Mouse (Mus musculus): ENCODE data around the gene Stab1.

The Stab1 gene

DNA sequence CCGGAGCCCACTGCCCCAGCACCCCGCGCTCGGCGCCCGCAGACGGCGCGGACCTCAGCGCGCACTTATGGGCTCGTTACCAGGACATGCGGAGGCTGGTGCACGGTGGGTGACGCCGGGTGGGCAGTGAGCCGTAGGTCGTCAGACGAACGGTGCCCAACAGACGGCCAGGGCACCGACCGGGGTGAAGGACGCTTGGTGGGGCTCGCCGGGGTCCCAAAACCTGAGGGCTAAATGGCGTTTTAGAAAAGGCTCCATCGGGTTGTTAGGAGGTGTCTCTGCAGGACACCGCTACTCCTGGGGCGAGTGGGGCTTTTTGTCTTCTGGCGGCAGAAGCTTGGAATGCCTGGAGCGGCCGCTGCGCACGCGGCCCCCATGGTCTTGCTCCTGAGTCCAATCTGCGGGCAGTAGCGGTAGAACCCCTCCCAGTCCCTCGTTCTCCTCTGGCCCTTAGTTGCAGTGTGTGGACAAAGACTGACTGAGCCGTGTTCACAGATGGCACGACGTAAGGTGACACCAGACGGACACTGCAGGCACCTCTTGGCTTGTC, 37.1 kb downstream of the Stab1 start:
- CTCF ChIA-PET: interaction anchor here (0.6 kb wide), 1 partner anchor 68 kb away, joined by 3 read pairs; no protein-coding TSS in a partner anchor

DNA sequence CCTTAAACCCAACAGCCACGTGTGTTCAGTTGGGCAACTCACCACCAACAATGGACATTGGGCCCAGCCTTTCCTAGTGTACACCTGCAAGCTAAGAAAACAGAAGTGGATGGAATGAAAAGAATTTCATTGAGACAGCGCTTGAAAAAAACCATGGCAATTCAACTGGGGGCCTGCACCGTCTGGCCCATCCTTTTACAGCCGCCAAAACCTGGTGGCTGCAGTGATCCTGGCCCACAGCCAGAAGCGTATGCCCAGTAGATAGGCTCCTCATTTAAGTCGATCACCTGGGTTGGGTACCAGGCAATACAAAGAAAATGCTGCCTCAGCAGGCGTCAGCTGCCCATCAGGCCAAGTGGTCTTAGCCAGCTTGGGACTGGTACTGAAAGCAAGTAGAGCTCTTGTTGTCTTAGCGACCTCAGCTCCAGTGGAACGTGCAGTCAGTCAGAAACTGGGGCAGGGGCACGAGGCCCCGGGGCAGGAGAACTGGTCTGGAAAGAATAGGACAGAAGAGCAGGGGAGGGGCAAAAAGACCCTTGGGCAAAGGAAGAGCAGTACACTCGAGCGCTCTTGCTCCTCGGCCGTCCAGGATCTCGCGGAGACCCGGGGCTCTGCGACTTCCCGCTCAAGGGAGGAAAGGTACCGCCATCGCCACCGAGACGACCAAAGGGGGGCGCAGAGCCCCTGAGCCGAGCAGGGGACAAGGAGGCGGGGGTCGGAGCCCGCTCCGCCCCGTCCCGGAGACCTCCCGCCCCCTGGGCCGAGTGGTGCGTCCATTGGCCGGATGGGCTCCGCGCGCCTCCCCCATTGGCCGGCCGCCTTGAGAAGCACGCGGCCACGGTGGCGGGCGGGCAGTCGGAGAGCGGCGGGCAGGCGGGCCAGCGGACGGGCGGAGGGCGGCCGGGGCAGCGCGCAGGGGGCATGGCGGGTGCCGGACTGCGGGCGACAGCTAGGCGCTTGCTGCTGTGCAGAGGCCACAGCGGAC, 37.9 kb downstream of the Stab1 start, which contains the start of gene Nt5dc2:
TSS of gene Nt5dc2 (plus strand) at position 818 of the 985 bp plus-strand sequence.
- CTCF ChIA-PET: interaction anchor here (0.7 kb wide), 1 partner anchor 557 kb away, joined by 8 read pairs; no protein-coding TSS in a partner anchor

DNA sequence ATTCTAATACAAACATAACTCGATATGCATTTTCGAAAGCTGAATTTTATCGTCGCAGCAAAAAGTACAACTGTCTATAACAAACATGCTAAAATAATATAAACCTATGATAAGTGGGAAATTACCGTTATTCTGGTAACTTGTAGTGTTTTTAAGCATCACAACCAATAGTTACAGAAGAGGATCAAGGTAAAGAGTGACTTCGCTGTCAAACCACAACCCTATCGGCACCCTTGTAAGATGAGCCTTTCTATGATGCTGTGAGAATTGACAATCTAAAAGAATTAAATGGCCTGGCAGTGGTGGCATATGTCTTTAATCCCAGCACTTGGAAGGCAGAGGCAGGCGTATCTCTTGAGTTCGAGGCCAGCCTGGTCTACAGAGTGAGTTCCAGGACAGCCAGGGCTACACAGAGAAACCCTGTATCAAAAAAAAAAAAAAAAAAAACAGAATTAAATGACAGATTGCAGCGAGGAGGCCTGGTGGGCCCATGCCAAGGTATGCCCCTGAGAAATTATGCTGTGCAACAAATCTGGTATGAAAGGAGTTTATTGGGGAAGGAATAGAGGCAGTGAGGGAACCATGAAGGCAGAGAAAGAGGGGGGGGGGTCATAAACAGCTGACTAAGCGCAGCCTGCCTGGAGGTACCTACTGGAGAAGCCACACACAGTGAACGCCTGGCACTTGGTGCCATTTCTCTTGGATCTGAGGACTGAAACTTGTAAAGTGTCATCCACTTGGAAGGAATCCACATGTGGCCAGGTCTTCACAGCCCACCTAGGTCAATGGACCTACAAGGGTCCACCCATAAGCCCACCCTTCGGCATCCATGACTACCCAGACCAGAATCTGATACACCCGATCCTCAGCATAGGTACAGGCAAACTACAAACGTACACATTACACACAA, 38.9 kb downstream of the Stab1 start:
- CTCF ChIA-PET: interaction anchor here (0.7 kb wide), 1 partner anchor 558 kb away, joined by 8 read pairs; no protein-coding TSS in a partner anchor

DNA sequence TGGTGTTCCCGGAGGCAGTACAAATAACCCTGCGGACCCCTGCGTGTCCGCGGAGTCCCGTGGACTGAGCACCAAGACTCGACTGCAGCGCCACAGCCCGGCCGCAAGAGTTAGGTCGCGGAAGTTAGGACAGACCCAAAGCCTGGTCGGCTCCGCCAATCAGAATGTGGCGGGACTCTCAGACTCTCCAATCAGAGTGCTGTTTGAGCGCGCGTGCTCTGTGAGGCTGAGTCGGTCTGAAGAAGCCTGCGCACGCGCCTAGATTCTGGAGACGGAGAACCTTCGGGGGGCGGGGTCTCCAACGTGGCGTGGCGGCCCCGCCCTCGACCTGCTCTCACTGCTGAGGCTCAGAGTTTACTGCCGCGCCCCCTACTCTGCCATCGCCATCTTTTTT, 39.6 kb downstream of the Stab1 start, which contains the start of gene Smim4:
TSS of gene Smim4 (minus strand) at position 131 of the 394 bp plus-strand sequence.
- CTCF ChIA-PET: no interaction called here

DNA sequence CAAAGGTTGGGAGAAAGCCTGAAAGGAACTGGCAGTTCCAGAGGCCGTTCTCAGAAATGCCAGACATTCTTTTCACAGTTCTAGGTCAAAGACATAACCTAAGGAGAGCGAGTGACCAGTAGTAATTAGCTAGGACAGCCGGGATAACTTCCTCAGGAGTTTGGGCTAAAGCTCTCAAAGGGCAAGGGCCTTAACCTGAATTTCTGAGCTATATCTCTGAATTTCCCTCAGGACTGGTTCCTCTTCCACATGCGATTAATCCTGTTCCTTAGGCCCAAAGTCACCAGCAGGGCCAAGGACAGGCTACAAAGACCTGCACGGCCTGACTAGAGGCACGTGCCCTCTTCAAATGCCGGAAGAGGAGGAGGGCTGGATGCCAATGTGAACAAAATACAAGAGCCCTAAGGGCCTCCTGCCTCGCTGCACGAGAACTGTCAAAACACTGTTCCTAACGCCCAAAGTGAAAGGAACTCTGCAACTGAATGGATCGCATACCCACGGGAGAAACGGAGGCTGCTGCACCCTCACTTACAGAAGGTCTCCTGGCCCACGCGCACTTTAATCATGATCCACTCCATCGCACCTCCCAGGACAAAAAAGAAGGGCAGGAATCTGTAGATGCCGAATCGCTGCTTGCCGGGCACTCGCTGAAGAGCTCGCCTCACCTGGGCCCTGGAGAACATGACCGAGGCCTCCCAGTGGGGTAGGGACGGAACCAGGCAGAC, 40.2 kb downstream of the Stab1 start:
- CTCF ChIA-PET: no interaction called here

DNA sequence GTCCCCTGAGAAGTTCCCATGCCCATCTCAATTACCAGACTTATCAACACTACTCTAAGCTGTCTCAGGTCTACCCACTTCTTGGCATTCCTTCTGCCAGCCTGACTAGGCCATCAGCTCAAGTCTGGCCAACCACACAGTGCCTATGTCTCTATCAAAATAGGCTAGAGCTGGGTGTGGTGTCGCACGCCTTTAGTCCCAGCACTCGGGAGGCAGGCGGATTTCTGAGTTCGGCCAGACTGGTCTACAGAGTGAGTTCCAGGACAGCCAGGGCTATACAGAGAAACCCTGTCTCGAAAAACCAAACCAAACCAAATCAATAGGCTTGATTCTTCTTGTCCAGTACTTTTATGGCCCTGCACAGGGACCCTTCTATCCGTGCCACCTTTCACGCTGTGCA, 41.6 kb downstream of the Stab1 start:
- CTCF ChIA-PET: interaction anchor here (0.6 to 0.8 kb wide), 2 partner anchors 9 to 466 kb away, joined by 3 read pairs; no protein-coding TSS in a partner anchor

DNA sequence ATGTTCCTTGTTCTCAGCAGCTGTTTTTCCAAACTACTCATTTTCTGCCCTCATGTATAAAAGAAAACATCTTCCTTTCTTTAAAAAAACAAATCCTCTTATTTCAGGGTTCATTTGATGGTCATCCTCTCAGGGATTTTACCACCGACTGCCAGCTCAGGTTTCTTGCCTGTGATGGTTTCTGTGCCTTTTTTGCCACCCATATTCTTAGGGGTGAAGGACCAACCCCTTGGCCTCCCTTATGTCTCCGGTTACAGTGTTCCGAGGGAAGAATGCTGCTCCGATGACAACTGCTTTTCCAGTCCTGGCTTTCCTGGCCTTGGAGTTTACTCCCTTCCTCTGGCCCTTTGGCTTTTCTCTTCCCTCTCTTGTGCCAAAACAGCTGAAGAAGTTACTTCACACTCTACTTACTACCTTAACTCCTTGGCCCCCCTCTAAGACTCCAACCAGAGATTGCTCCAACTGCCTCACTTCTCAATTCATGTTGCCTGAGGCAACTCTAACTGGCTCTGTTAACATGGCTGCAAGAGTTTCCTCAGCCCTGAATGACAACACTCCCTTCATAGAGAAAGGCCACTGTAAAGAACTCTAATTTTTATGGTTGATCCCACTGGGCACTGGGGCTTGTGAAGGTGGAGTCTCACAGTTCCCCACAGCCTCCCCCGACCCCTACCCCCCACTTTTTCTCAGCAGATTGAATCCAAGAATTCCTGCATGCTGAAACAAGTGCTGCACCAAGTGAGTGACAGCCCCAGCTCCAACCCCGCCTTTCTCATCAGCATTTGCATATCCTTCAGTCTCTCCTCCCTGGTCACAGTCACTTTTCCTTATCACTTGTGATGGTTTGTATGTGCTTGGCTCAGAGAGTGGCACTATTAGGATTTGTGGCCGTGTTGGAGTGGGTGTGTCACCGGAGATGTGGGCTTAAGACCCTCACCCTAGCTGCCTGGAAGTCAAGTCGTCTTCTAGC, 43.0 kb downstream of the Stab1 start:
- CTCF ChIA-PET: no interaction called here

DNA sequence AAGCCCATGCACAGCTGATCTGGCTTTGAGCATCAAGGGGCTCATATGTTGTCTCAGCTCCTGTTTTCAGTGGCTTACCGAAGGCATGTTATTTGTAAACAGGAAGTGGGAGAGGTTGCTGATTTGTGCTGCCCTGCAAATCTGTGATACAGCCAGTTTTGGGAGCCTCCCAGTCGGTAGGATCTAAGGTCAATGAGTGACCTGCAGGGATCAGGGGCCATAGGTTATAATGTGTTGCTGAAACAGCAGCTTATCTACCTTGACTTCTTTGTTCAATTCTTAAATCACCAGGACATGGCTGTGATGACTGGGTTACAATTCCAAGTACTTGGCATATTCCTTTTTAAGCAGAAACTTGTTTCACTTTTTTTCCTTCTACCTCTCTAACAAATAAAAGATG, 52.9 kb downstream of the Stab1 start:
- CTCF ChIA-PET: no interaction called here

DNA sequence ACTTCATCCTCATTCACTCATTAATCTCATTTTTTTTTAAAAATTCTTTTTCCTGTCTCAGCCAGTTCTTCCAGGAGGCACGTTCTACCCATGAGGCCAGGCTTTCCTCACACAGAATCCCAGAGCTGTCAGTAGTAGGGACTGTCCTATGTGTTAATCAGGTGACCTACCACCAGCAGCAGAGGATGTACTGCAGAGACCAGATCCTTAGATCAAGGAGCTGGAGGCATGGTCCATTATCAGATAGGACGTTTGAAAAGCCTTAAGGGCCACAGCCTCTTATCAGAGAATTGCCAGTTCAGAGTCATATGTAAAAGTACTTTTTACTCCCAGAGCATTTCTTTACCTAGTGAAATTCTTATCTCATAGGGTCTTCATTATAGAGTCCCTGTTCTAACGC, 54.4 kb downstream of the Stab1 start:
- CTCF ChIA-PET: no interaction called here

DNA sequence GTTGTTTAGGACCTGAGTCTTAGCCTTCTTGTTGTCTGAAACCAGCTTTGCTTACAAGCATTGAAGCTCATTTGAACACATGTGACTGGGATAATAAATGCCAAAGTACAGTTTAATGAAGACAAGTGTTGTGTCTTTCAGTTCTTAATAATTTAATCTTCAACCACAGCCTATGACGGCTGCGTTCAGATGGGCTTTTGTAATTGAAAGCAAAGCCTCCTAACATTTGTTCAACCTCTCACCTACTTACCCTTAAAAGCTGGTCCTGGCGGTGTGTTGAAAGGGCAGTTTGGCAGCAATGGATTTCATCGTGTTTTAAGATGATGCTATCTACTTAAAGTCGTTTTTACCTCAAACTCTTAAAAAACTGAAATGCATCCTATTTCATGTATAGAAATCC, 56.3 kb downstream of the Stab1 start:
- CTCF ChIA-PET: no interaction called here

DNA sequence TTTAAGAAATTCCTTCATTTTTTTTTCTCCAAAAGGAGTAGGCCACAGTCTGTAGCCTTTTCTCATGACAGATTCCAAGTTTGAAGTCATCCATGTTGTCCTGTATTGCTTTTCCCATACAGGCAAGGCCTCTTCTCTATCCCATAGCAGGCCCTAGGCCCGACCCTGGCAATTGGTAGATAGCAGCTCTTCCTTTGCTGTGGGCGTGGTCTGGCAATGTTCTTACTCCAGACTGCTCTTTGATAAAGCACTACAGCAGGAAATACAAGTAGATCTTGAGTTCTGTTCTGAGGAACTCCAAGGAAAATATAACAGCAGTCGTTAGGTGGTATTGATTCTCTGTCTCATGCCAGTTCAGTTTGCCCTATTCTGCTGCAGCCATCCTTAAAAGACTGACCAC, 57.8 kb downstream of the Stab1 start:
- CTCF ChIA-PET: no interaction called here

DNA sequence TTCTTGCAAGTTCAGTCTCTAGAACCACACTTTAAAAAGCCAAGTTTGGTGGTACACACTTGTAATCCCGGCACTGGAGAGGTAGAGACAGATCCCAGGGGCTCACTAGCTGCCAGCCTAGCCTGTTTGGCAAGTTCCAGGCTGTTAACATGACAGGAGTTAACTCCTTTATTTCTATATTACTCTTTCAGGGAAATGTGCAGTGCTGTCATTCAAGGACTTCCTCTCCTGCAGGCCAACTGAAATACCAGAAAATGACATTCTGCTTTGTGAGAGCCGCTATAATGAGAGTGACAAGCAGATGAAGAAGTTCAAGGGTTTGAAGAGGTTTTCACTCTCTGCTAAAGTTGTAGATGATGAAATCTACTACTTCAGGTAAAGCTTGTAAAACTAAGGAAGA, 63.3 kb downstream of the Stab1 start:
- CTCF ChIA-PET: no interaction called here

DNA sequence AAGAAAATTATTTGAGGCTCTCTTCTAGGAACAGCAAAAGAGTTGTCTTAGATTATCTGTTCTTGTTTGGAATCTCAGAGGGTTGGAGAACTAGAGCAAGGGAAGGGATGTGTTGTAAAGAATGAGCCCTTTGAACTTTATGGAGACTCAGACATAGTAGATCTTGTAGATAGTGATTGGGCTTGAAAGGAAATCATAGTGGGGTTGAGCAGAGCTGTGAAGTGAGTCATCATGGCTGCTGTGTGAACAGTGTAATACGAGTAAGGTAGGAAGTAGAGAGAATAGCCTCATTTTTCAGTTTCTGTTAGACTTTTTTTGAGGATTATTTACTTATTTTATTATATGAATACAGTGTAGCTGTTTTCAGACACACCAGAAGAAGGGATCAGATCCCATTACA, 78.5 kb downstream of the Stab1 start:
- CTCF ChIA-PET: no interaction called here

Data from spleen, embryonic (tissue).